Mouse (Mus musculus) cortical plate, adult 2 months (tissue): ENCODE results near the gene Isy1.

Source experiments
- CTCF ChIP-seq: fragments of 200-500 bp; IDR thresholded peaks from 2 replicates; pipeline ENCODE4 v1.5.1; 2011; ENCODE audit warnings: mild to moderate bottlenecking, control low read depth, low read length; ENCODE audit not compliant: insufficient read depth; ENCODE audit errors: extremely low read depth
- POLR2A ChIP-seq: fragments of 200-500 bp; IDR thresholded peaks from 2 replicates; pipeline ENCODE4 v1.6.1; 2011; ENCODE audit warnings: mild to moderate bottlenecking, low read length, control low read depth; ENCODE audit not compliant: insufficient read depth; ENCODE audit errors: extremely low read depth

DNA sequence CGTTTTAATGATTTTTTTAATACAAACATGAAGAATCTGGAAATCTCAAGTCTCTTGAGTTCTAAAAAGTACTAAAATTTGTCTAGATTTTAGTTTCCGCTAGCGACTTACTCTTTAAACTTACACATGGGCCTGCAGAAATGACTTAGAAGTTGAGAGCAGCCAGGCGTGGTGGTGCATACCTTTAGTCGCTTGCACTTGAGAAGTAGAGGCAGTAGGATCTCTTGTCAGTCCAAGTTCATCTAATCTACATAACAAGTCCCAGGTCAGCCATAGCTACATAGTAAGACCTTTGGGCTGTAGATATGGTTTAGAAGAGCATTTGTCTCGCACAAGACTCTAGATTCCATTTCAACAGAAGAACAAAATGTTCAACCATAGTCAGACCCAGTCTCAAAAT is 13.3 kb upstream of the Isy1 start:
- TF ChIP-seq CTCF (no peak), POLR2A (no peak)
